ENCODE assay signal across 12 mouse cellular contexts in the genomic region with DNA sequence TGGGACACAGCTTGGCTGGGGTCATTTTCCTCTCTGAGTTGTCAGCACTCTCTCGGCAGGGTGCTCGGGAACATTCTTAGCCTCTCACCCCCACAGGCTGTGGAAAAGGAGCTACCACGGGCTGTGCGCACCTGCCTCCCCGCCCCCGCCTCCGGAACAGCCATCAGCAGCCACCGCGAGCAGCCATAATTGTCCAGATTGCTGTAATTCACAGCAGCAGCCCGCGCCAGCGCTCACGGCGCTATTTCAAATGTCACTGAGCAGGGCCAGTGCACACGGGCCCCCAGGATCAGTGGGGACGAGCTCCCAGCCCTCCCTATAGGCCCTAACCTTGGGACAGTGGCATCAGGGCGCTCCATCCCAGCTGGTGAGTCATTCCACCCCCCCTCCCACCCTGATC. TPM values are rescaled to one million over a fixed set of nuclear protein-coding genes. Genes with fewer than 3 reads are reported as not detected.
DNase-seq lines count a peak whose midpoint lies in the region; ATAC-seq and TF ChIP-seq lines count a peak whose summit lies in the region.
"Had no signal": no experiment of that assay in that cellular context is flagged by ENCODE, and none has a peak within 500 bp of the region (broad histone marks: within the 10 kb centered on the region; RNA-seq: fewer than 3 reads in every experiment).

No protein-coding gene starts in this region.

- 0 out of 2 replicates have a peak, but pooled peaks cover 4% of the 10 kb centered on the region for H3K27me3 ChIP-seq in embryonic facial prominence, embryonic 12.5 days
- H3K27me3 ChIP-seq in heart, embryonic 11.5 days (ENCODE audit: control insufficient read depth, insufficient read depth, low read length), result 0 out of 2 replicates have a peak, but pooled peaks cover 2% of the 10 kb centered on the region
- H3K27me3 ChIP-seq: lung, embryonic 15.5 days had no signal

- H3K9me3 ChIP-seq in embryonic facial prominence, embryonic 12.5 days, result no peaks in the 10 kb centered on the region
- no peaks in the 10 kb centered on the region for H3K9me3 ChIP-seq in heart, embryonic 11.5 days (replicated peaks; ENCODE audit: control insufficient read depth, low read length)
- H3K9me3 ChIP-seq: lung, embryonic 15.5 days had no signal

- WGBS in embryonic facial prominence, embryonic 12.5 days, result 54% methylated on average over 17 of the region's 17 CpGs
- WGBS in olfactory bulb, adult 2 months, result 18% methylated on average over 17 of the region's 17 CpGs
- 75% methylated on average over 17 of the region's 17 CpGs for WGBS in heart, embryonic 11.5 days (ENCODE audit: insufficient replicate concordance)

- no peak for ATAC-seq in embryonic facial prominence, embryonic 12.5 days (ENCODE audit: insufficient number of reproducible peaks, insufficient read depth, low FRiP score, low TSS enrichment)
- ATAC-seq in heart, embryonic 11.5 days (replicated peaks; ENCODE audit: insufficient number of reproducible peaks, low FRiP score, low TSS enrichment), result no peak

- 0 out of 2 replicates have a peak overlapping the region, but pooled peaks have one; percentile 12 for H3K9ac ChIP-seq in embryonic facial prominence, embryonic 12.5 days
- no peak overlapping the region for H3K9ac ChIP-seq in heart, embryonic 11.5 days (ENCODE audit: low read depth, low read length)
- H3K9ac ChIP-seq: lung, embryonic 15.5 days had no signal

- peaks cover 56% of the 10 kb centered on the region for H3K36me3 ChIP-seq in embryonic facial prominence, embryonic 12.5 days
- peaks cover 2% of the 10 kb centered on the region for H3K36me3 ChIP-seq in heart, embryonic 11.5 days (ENCODE audit: control insufficient read depth, insufficient read depth, low read length)

- TF ChIP-seq CTCF in olfactory bulb, adult 2 months (IDR thresholded peaks at IDR 0.05; ENCODE audit: insufficient read depth, low read depth, low read length), result no peak

- H3K4me3 ChIP-seq in embryonic facial prominence, embryonic 12.5 days, result no peak overlapping the region
- no peak overlapping the region for H3K4me3 ChIP-seq in olfactory bulb, adult 2 months (ENCODE audit: insufficient read depth, low read depth, low read length)
- no peak overlapping the region for H3K4me3 ChIP-seq in heart, embryonic 11.5 days (ENCODE audit: low read depth, low read length)
- H3K4me3 ChIP-seq: gastrocnemius, adult 2 months; lung, embryonic 15.5 days had no signal

- no peak overlapping the region for H3K4me2 ChIP-seq in embryonic facial prominence, embryonic 12.5 days (replicated peaks)
- no peak overlapping the region for H3K4me2 ChIP-seq in heart, embryonic 11.5 days
- H3K4me2 ChIP-seq: lung, embryonic 15.5 days had no signal

- no peak overlapping the region for H3K27ac ChIP-seq in embryonic facial prominence, embryonic 12.5 days
- H3K27ac ChIP-seq in olfactory bulb, adult 2 months (ENCODE audit: insufficient read depth, low read depth, low read length), result peak overlapping the region; percentile 86
- no peak overlapping the region for H3K27ac ChIP-seq in heart, embryonic 11.5 days (ENCODE audit: low read depth, low read length)
- H3K27ac ChIP-seq: gastrocnemius, adult 2 months; lung, embryonic 15.5 days had no signal

- TF ChIP-seq POLR2A in olfactory bulb, adult 2 months (IDR thresholded peaks at IDR 0.05; ENCODE audit: insufficient read depth, low read depth, low read length), result no peak

- peak; percentile 50 to 61 for DNase-seq in frontal cortex, postnatal 36 days (ENCODE audit: low spot score in 2 of 2)
- no peak for DNase-seq in frontal cortex, postnatal 10 days (ENCODE audit: low spot score in 2 of 2)
- peak; percentile 46 to 47 for DNase-seq in layer of hippocampus, postnatal 25 days (ENCODE audit: extremely low spot score in 1 of 2, low spot score in 1 of 2)
- DNase-seq in natural killer cell, adult 2 months (ENCODE audit: low spot score in 2 of 2), result no peak
- no peak for DNase-seq in ovary, postnatal 10 days (ENCODE audit: low spot score)
- DNase-seq: gastrocnemius, adult 2 months; kidney, postnatal 36 days had no signal

- peaks cover 29% of the 10 kb centered on the region for H3K4me1 ChIP-seq in embryonic facial prominence, embryonic 12.5 days
- H3K4me1 ChIP-seq in olfactory bulb, adult 2 months (ENCODE audit: control insufficient read depth, insufficient read depth, low read length), result peaks cover 67% of the 10 kb centered on the region
- peaks cover 28% of the 10 kb centered on the region for H3K4me1 ChIP-seq in heart, embryonic 11.5 days (ENCODE audit: control insufficient read depth, insufficient read depth, low read length)

RNA-seq across cellular contexts. Expression of a gene that starts 60.0 kb away (rescaled TPM):
- 27.7 and 28.6 TPM in 2 replicates for polyA plus RNA-seq in embryonic facial prominence, embryonic 12.5 days (2016; fragmentation: Nextera tagmentation; extraction: Ambion mirVana)
- under 1 TPM; 0.37 to 0.80 TPM for total RNA-seq in layer of hippocampus, postnatal 25 days (2021)
- not detected in 2 replicates for polyA plus RNA-seq in olfactory bulb, adult 2 months (2012; ENCODE audit: insufficient read depth, insufficient read length, low replicate concordance, missing spikeins)
- 1.0 and 1.1 TPM in 2 replicates for polyA plus RNA-seq in heart, embryonic 11.5 days (2014; fragmentation: Nextera tagmentation; extraction: Ambion mirVana)
- total RNA-seq: gastrocnemius, adult 2 months; MEL had no signal

Comparison
In these comparisons a context has a peak if more than half of its experiments do, and no peak if none do; other contexts are left out.
1. DNase-seq: peak in frontal cortex, postnatal 36 days (2 of 2) and layer of hippocampus, postnatal 25 days (2 of 2); none in frontal cortex, postnatal 10 days (0 of 2), natural killer cell, adult 2 months (0 of 2) and ovary, postnatal 10 days (single experiment).
2. RNA of a gene that starts 60.0 kb away (polyA plus RNA-seq): 27.7 to 28.6 TPM in embryonic facial prominence, embryonic 12.5 days; 1.0 to 1.1 TPM in heart, embryonic 11.5 days and not detected in olfactory bulb, adult 2 months; every median in the first group is over 10 times any median in the second.